Mouse (Mus musculus) myocyte (in vitro differentiated cells): ENCODE data around the gene Adcy7.

Experiments used
- E2F4 ChIP-seq: IDR thresholded peaks from one replicate; pipeline ENCODE4 v1.6.1; 2011; ENCODE audit warnings: mild to moderate bottlenecking, control low read depth, moderate library complexity; ENCODE audit not compliant: insufficient read depth
- MAX ChIP-seq: IDR thresholded peaks from one replicate; pipeline ENCODE4 v1.6.1; 2011; ENCODE audit warnings: low read depth, mild to moderate bottlenecking, control low read depth
- MYOD1 ChIP-seq, 3 experiments: IDR thresholded peaks; one replicate each; pipeline ENCODE4 v1.6.1; 2011; ENCODE audit warnings: control low read depth in 2 of 3, low read depth in 2 of 3, mild to moderate bottlenecking in 2 of 3, moderate library complexity in 1 of 3; ENCODE audit not compliant: insufficient read length in 2 of 3, control insufficient read depth in 1 of 3
- MYOG ChIP-seq, 3 experiments: IDR thresholded peaks; one replicate each; pipeline ENCODE4 v1.6.1; 2011; ENCODE audit warnings: control low read depth in 2 of 3, low read depth in 2 of 3, mild to moderate bottlenecking in 2 of 3; ENCODE audit not compliant: insufficient read length in 2 of 3, control insufficient read depth in 1 of 3, insufficient read depth in 1 of 3
- POLR2A ChIP-seq: IDR thresholded peaks from one replicate; pipeline ENCODE4 v1.6.1; 2011; ENCODE audit warnings: low read depth, mild to moderate bottlenecking, control low read depth, moderate library complexity; ENCODE audit not compliant: insufficient read length
- POLR2AphosphoS2 ChIP-seq: IDR thresholded peaks from one replicate; pipeline ENCODE4 v1.6.1; 2011; ENCODE audit warnings: low read depth, control low read depth; ENCODE audit not compliant: insufficient read length
- SRF ChIP-seq: IDR thresholded peaks from one replicate; pipeline ENCODE4 v1.6.1; 2011; ENCODE audit warnings: low read depth; ENCODE audit not compliant: control insufficient read depth, insufficient read length
- TCF12 ChIP-seq: IDR thresholded peaks from one replicate; pipeline ENCODE4 v1.6.1; 2011; ENCODE audit warnings: mild to moderate bottlenecking, control low read depth; ENCODE audit not compliant: poor library complexity, insufficient read depth, severe bottlenecking
- TCF3 ChIP-seq: IDR thresholded peaks from one replicate; pipeline ENCODE4 v1.6.1; 2011; ENCODE audit warnings: low read depth, control low read depth; ENCODE audit not compliant: insufficient read length

DNA sequence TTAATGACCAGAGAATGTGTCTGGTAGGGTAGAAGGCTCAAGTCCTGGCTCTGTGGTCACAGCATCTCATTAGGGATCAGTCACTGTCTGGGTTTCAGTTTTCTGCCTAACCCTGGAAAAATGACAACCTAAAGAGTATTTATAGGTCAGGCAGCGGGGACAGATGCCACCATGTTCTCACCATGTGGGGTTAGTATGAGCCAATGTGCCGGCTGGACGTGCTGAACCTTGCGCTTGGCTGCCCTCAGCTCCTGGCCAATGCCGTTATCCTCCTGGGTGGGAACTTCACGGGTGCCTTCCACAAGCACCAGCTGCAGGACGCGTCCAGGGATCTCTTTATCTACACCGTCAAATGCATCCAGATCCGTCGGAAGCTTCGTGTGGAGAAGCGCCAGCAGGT is 38.1 kb downstream of the Adcy7 start:
- TF ChIP-seq POLR2AphosphoS2 = no peak
- no peak for TF ChIP-seq POLR2A
- no peak for TF ChIP-seq TCF12
- no peak for TF ChIP-seq MAX
- no peak for TF ChIP-seq MYOG (IDR thresholded peaks at IDR 0.05; ENCODE audit: control insufficient read depth in 1 of 3, insufficient read depth in 1 of 3, insufficient read length in 2 of 3, low read depth in 2 of 3)
- no peak for TF ChIP-seq E2F4
- TF ChIP-seq SRF = no peak
- TF ChIP-seq MYOD1 (IDR thresholded peaks at IDR 0.05; ENCODE audit: control insufficient read depth in 1 of 3, insufficient read length in 2 of 3, low read depth in 2 of 3) = no peak
- no peak for TF ChIP-seq TCF3
